Mouse (Mus musculus): ENCODE results near the gene AL732309.1. TPM values are rescaled to one million over a fixed set of nuclear protein-coding genes. Genes with fewer than 3 reads are reported as not detected.

The AL732309.1 gene
- total and polyA plus RNA-seq, 2 experiments = 2.2 to 7.3 TPM

- Histone ChIP-seq H3K4me3 (ENCODE audit: insufficient read depth, low read depth, low read length) (no peak overlapping the region), H3K27me3 (ENCODE audit: control insufficient read depth, insufficient read depth, low read length) (peaks cover 7% of the 10 kb centered on the region; the same call in 1 of the 2 replicates), H3K79me2 (ENCODE audit: control insufficient read depth, insufficient read depth, low read length) (no peaks in the 10 kb centered on the region), H3K9ac (ENCODE audit: low read depth, low read length) (no peak overlapping the region), H3K36me3 (ENCODE audit: control insufficient read depth, insufficient read depth, low read length) (peaks cover 2% of the 10 kb centered on the region; the same call in 1 of the 2 replicates), H3K27ac (replicated peaks; ENCODE audit: insufficient read depth, low read depth, low read length) (no peak overlapping the region), H3K4me1 (ENCODE audit: control insufficient read depth, insufficient read depth, low read length) (peaks cover 3% of the 10 kb centered on the region; the same call in 1 of the 2 replicates)
- 65% methylated on average over 7 of the region's 7 CpGs for WGBS
- no peak for TF ChIP-seq POLR2A (IDR thresholded peaks at IDR 0.05; ENCODE audit: extremely low read depth, insufficient read depth, low read length)
- no peak for TF ChIP-seq CTCF (IDR thresholded peaks at IDR 0.05; ENCODE audit: low read depth, low read length)
- DNase-seq (ENCODE audit: extremely low read depth, low read depth, low spot score) = no peak
Measured at GRCm38 (mm10) chr2:25286837-25287636, 40.4 kb upstream of the AL732309.1 start.

- H3K27ac ChIP-seq (replicated peaks; ENCODE audit: insufficient read depth, low read depth, low read length) = no peak overlapping the region
- no peaks in the 10 kb centered on the region for H3K79me2 ChIP-seq (ENCODE audit: control insufficient read depth, insufficient read depth, low read length)
- TF ChIP-seq POLR2A (IDR thresholded peaks at IDR 0.05; ENCODE audit: extremely low read depth, insufficient read depth, low read length) = no peak
- TF ChIP-seq CTCF (IDR thresholded peaks at IDR 0.05; ENCODE audit: low read depth, low read length) = no peak
- peaks cover 3% of the 10 kb centered on the region; the same call in 1 of the 2 replicates for H3K4me1 ChIP-seq (ENCODE audit: control insufficient read depth, insufficient read depth, low read length)
- no peak overlapping the region for H3K4me3 ChIP-seq (ENCODE audit: insufficient read depth, low read depth, low read length)
- H3K36me3 ChIP-seq (ENCODE audit: control insufficient read depth, insufficient read depth, low read length) = peaks cover 2% of the 10 kb centered on the region; the same call in 1 of the 2 replicates
- WGBS = 85% methylated on average over 1 of the region's 1 CpGs
- no peak overlapping the region for H3K9ac ChIP-seq (ENCODE audit: low read depth, low read length)
- DNase-seq (ENCODE audit: extremely low read depth, low read depth, low spot score) = no peak
- peaks cover 3% of the 10 kb centered on the region; the same call in 1 of the 2 replicates for H3K27me3 ChIP-seq (ENCODE audit: control insufficient read depth, insufficient read depth, low read length)
Measured at GRCm38 (mm10) chr2:25286314-25286713, 39.7 kb upstream of the AL732309.1 start.

GRCm38 (mm10) chr2:25285551-25285950 is 38.9 kb upstream of the AL732309.1 start:
- H3K9ac ChIP-seq (ENCODE audit: low read depth, low read length) = no peak overlapping the region
- H3K4me1 ChIP-seq (ENCODE audit: control insufficient read depth, insufficient read depth, low read length) = peaks cover 1% of the 10 kb centered on the region; the same call in 1 of the 2 replicates
- TF ChIP-seq POLR2A (IDR thresholded peaks at IDR 0.05; ENCODE audit: extremely low read depth, insufficient read depth, low read length) = no peak
- no peak for TF ChIP-seq CTCF (IDR thresholded peaks at IDR 0.05; ENCODE audit: low read depth, low read length)
- DNase-seq (ENCODE audit: extremely low read depth, low read depth, low spot score) = no peak
- no peaks in the 10 kb centered on the region for H3K79me2 ChIP-seq (ENCODE audit: control insufficient read depth, insufficient read depth, low read length)
- H3K27me3 ChIP-seq (ENCODE audit: control insufficient read depth, insufficient read depth, low read length) = peaks cover under 1% of the 10 kb centered on the region; the same call in 1 of the 2 replicates
- H3K27ac ChIP-seq (replicated peaks; ENCODE audit: insufficient read depth, low read depth, low read length) = no peak overlapping the region
- no peak overlapping the region for H3K4me3 ChIP-seq (ENCODE audit: insufficient read depth, low read depth, low read length)
- peaks cover 6% of the 10 kb centered on the region; the same call in 1 of the 2 replicates for H3K36me3 ChIP-seq (ENCODE audit: control insufficient read depth, insufficient read depth, low read length)
- 96% methylated on average over 2 of the region's 2 CpGs for WGBS

GRCm38 (mm10) chr2:25278928-25279882 is 32.5 kb upstream of the AL732309.1 start:
- no peak overlapping the region for H3K4me3 ChIP-seq (ENCODE audit: insufficient read depth, low read depth, low read length)
- peaks cover 20% of the 10 kb centered on the region; the same call in 1 of the 2 replicates for H3K36me3 ChIP-seq (ENCODE audit: control insufficient read depth, insufficient read depth, low read length)
- no peak overlapping the region for H3K27ac ChIP-seq (replicated peaks; ENCODE audit: insufficient read depth, low read depth, low read length)
- no peaks in the 10 kb centered on the region for H3K79me2 ChIP-seq (ENCODE audit: control insufficient read depth, insufficient read depth, low read length)
- peak; percentile 75 for TF ChIP-seq CTCF (IDR thresholded peaks at IDR 0.05; ENCODE audit: low read depth, low read length)
- TF ChIP-seq POLR2A (IDR thresholded peaks at IDR 0.05; ENCODE audit: extremely low read depth, insufficient read depth, low read length) = no peak
- no peak overlapping the region for H3K9ac ChIP-seq (ENCODE audit: low read depth, low read length)
- WGBS = 69% methylated on average over 13 of the region's 13 CpGs
- peak; percentile 68 for DNase-seq (ENCODE audit: extremely low read depth, low read depth, low spot score)
- no peaks in the 10 kb centered on the region for H3K4me1 ChIP-seq (ENCODE audit: control insufficient read depth, insufficient read depth, low read length)
- no peaks in the 10 kb centered on the region for H3K27me3 ChIP-seq (ENCODE audit: control insufficient read depth, insufficient read depth, low read length)

- H3K4me3 ChIP-seq (ENCODE audit: insufficient read depth, low read depth, low read length) = peak overlapping the region; percentile 83
- H3K27me3 ChIP-seq (ENCODE audit: control insufficient read depth, insufficient read depth, low read length) = no peaks in the 10 kb centered on the region
- H3K27ac ChIP-seq (replicated peaks; ENCODE audit: insufficient read depth, low read depth, low read length) = no peak overlapping the region
- peaks cover 7% of the 10 kb centered on the region; the same call in 1 of the 2 replicates for H3K79me2 ChIP-seq (ENCODE audit: control insufficient read depth, insufficient read depth, low read length)
- 35% methylated on average over 16 of the region's 16 CpGs for WGBS
- H3K36me3 ChIP-seq (ENCODE audit: control insufficient read depth, insufficient read depth, low read length) = peaks cover 14% of the 10 kb centered on the region; the same call in 1 of the 2 replicates
- peak overlapping the region; percentile 75 for H3K9ac ChIP-seq (ENCODE audit: low read depth, low read length)
- peaks cover 12% of the 10 kb centered on the region for H3K4me1 ChIP-seq (ENCODE audit: control insufficient read depth, insufficient read depth, low read length)
- TF ChIP-seq CTCF (IDR thresholded peaks at IDR 0.05; ENCODE audit: low read depth, low read length) (no peak), POLR2A (IDR thresholded peaks at IDR 0.05; ENCODE audit: extremely low read depth, insufficient read depth, low read length) (no peak)
- DNase-seq (ENCODE audit: extremely low read depth, low read depth, low spot score) = no peak
Measured at GRCm38 (mm10) chr2:25273010-25273409, 26.3 kb upstream of the AL732309.1 start.
